Mouse (Mus musculus) cortical plate, adult 2 months (tissue): Measurements from ENCODE around the gene Frmd4b.

ENCODE experiments used
- CTCF ChIP-seq: fragments of 200-500 bp; IDR thresholded peaks from 2 replicates; pipeline ENCODE4 v1.5.1; 2011; ENCODE audit warnings: mild to moderate bottlenecking, control low read depth, low read length; ENCODE audit not compliant: insufficient read depth; ENCODE audit errors: extremely low read depth
- POLR2A ChIP-seq: fragments of 200-500 bp; IDR thresholded peaks from 2 replicates; pipeline ENCODE4 v1.6.1; 2011; ENCODE audit warnings: mild to moderate bottlenecking, low read length, control low read depth; ENCODE audit not compliant: insufficient read depth; ENCODE audit errors: extremely low read depth

- no peak for TF ChIP-seq POLR2A
- no peak for TF ChIP-seq CTCF
These were observed 95.9 kb downstream of the Frmd4b start for GRCm38 (mm10) chr6:97521279-97522038.
